Mouse (Mus musculus) embryo, embryonic 10.5 days (tissue): ENCODE data around the gene Scn2b.

Experiments
- DNase-seq: peaks from one replicate; pipeline ENCODE4 v3.0.0-alpha.2; 2015; ENCODE audit warnings: low spot score

The Scn2b gene

GRCm38 (mm10) chr9:45117741-45118431 lies at the start of gene Scn2b:
TSS of gene Scn2b (plus strand) at chr9:45117782.
- peak; percentile 70 for DNase-seq

- no peak for DNase-seq
Observed at GRCm38 (mm10) chr9:45071800-45072199, 45.8 kb upstream of the Scn2b start.

GRCm38 (mm10) chr9:45077859-45078258 lies 39.7 kb upstream of the Scn2b start:
- DNase-seq, result no peak

- no peak for DNase-seq
Observed at GRCm38 (mm10) chr9:45079011-45079410, 38.6 kb upstream of the Scn2b start, which contains the start of gene Jaml. TSS of gene Jaml (plus strand) at chr9:45079183.

- no peak for DNase-seq
Observed at GRCm38 (mm10) chr9:45083132-45083531, 34.5 kb upstream of the Scn2b start.

GRCm38 (mm10) chr9:45084556-45084955 lies 33.0 kb upstream of the Scn2b start:
- DNase-seq, result no peak

- no peak for DNase-seq
Observed at GRCm38 (mm10) chr9:45085741-45086690, 31.6 kb upstream of the Scn2b start.

GRCm38 (mm10) chr9:45088040-45088439 lies 29.5 kb upstream of the Scn2b start:
- no peak for DNase-seq

- DNase-seq, result no peak
Observed at GRCm38 (mm10) chr9:45090811-45091210, 26.8 kb upstream of the Scn2b start.

GRCm38 (mm10) chr9:45092641-45093040 lies 24.9 kb upstream of the Scn2b start:
- DNase-seq, result no peak

- no peak for DNase-seq
Observed at GRCm38 (mm10) chr9:45095149-45095937, 22.2 kb upstream of the Scn2b start.

- no peak for DNase-seq
Observed at GRCm38 (mm10) chr9:45097877-45098276, 19.7 kb upstream of the Scn2b start.

GRCm38 (mm10) chr9:45098426-45098825 lies 19.2 kb upstream of the Scn2b start:
- DNase-seq, result no peak

- DNase-seq, result peak; percentile 49
Observed at GRCm38 (mm10) chr9:45102528-45102927, 15.1 kb upstream of the Scn2b start.

- DNase-seq, result no peak
Observed at GRCm38 (mm10) chr9:45103211-45103979, 14.2 kb upstream of the Scn2b start.

GRCm38 (mm10) chr9:45105596-45106374 lies 11.8 kb upstream of the Scn2b start:
- no peak for DNase-seq

GRCm38 (mm10) chr9:45115706-45116105 lies 1.9 kb upstream of the Scn2b start:
- DNase-seq, result peak; percentile 88

GRCm38 (mm10) chr9:45116819-45117218 lies 763 bp upstream of the Scn2b start:
- DNase-seq, result no peak

GRCm38 (mm10) chr9:45118552-45118951 lies 970 bp downstream of the Scn2b start:
- DNase-seq, result no peak

GRCm38 (mm10) chr9:45119316-45119953 lies 1.9 kb downstream of the Scn2b start:
- DNase-seq, result no peak
